Comparison of ENCODE assay signal across 25 mouse cellular contexts in genomic region chr13:17897040-17897439, GRCm38 (mm10). TPM values are rescaled to one million over a fixed set of nuclear protein-coding genes. Genes with fewer than 3 reads are reported as not detected.
DNase-seq lines count a peak whose midpoint lies in the region; ATAC-seq and TF ChIP-seq lines count a peak whose summit lies in the region.
"Had no signal": no experiment of that assay in that cellular context is flagged by ENCODE, and none has a peak within 500 bp of the region (broad histone marks: within the 10 kb centered on the region; RNA-seq: fewer than 3 reads in every experiment).

No protein-coding gene starts in this region.

- no peak for TF ChIP-seq POLR2A in olfactory bulb, adult 2 months (IDR thresholded peaks at IDR 0.05; ENCODE audit: insufficient read depth, low read depth, low read length)

- peak; percentile 19 for DNase-seq in hindbrain, embryonic 11.5 days (ENCODE audit: low spot score)
- DNase-seq in hindbrain, embryonic 10.5 days (ENCODE audit: low spot score), result no peak
- no peak for DNase-seq in gastrocnemius, postnatal 25 days
- DNase-seq: adrenal gland, adult 2 months; adrenal gland, postnatal 14 days; cerebellum, adult 11 months; cerebellum, adult 8-10 months; cerebellum, postnatal 14 days; gastrocnemius, postnatal 10 days; heart, adult 18-20 months; heart, postnatal 10 days; heart, postnatal 4 days; kidney, adult 11 months; kidney, adult 8-10 months had no signal

- no peak for TF ChIP-seq CTCF in olfactory bulb, adult 2 months (IDR thresholded peaks at IDR 0.05; ENCODE audit: insufficient read depth, low read depth, low read length)

- no peaks in the 10 kb centered on the region for H3K9me3 ChIP-seq in hindbrain, embryonic 11.5 days (ENCODE audit: control insufficient read depth, low read length)
- no peaks in the 10 kb centered on the region for H3K9me3 ChIP-seq in hindbrain, embryonic 10.5 days
- H3K9me3 ChIP-seq in hindbrain, embryonic 13.5 days, result no peaks in the 10 kb centered on the region
- H3K9me3 ChIP-seq in hindbrain, embryonic 15.5 days, result no peaks in the 10 kb centered on the region
- H3K9me3 ChIP-seq in forebrain, embryonic 12.5 days, result no peaks in the 10 kb centered on the region
- H3K9me3 ChIP-seq: embryonic facial prominence, embryonic 12.5 days; embryonic facial prominence, embryonic 15.5 days; forebrain, embryonic 15.5 days; heart, embryonic 12.5 days; heart, embryonic 15.5 days; intestine, embryonic 15.5 days had no signal

- H3K27me3 ChIP-seq in hindbrain, embryonic 11.5 days (ENCODE audit: control insufficient read depth, insufficient read depth, low read length), result no peaks in the 10 kb centered on the region
- H3K27me3 ChIP-seq in hindbrain, embryonic 10.5 days (ENCODE audit: insufficient read depth, poor library complexity, severe bottlenecking), result no peaks in the 10 kb centered on the region
- no peaks in the 10 kb centered on the region for H3K27me3 ChIP-seq in hindbrain, embryonic 13.5 days
- H3K27me3 ChIP-seq in hindbrain, embryonic 15.5 days, result no peaks in the 10 kb centered on the region
- H3K27me3 ChIP-seq in forebrain, embryonic 12.5 days, result no peaks in the 10 kb centered on the region
- H3K27me3 ChIP-seq: embryonic facial prominence, embryonic 12.5 days; embryonic facial prominence, embryonic 15.5 days; forebrain, embryonic 15.5 days; heart, embryonic 12.5 days; heart, embryonic 15.5 days; intestine, embryonic 15.5 days had no signal

- peak; percentile 89 for ATAC-seq in hindbrain, embryonic 11.5 days (ENCODE audit: low FRiP score)
- ATAC-seq in hindbrain, embryonic 13.5 days (ENCODE audit: low FRiP score), result peak; percentile 77
- ATAC-seq in hindbrain, embryonic 15.5 days (ENCODE audit: low FRiP score, low read depth), result peak; percentile 62
- ATAC-seq in forebrain, embryonic 12.5 days (ENCODE audit: low FRiP score), result no peak
- ATAC-seq: CD4-positive, CD25-positive, alpha-beta regulatory T cell, adult 4 months; forebrain, embryonic 15.5 days; intestine, embryonic 15.5 days had no signal

- no peak overlapping the region for H3K4me2 ChIP-seq in hindbrain, embryonic 11.5 days (replicated peaks; ENCODE audit: low read depth, low read length)
- no peak overlapping the region for H3K4me2 ChIP-seq in hindbrain, embryonic 13.5 days
- no peak overlapping the region for H3K4me2 ChIP-seq in hindbrain, embryonic 15.5 days
- no peak overlapping the region for H3K4me2 ChIP-seq in forebrain, embryonic 12.5 days
- H3K4me2 ChIP-seq: embryonic facial prominence, embryonic 12.5 days; embryonic facial prominence, embryonic 15.5 days; forebrain, embryonic 15.5 days; heart, embryonic 12.5 days; heart, embryonic 15.5 days; intestine, embryonic 15.5 days had no signal

- no peak overlapping the region for H3K27ac ChIP-seq in hindbrain, embryonic 11.5 days (ENCODE audit: low read depth, low read length)
- H3K27ac ChIP-seq in hindbrain, embryonic 10.5 days, result no peak overlapping the region
- H3K27ac ChIP-seq in hindbrain, embryonic 13.5 days, result peak overlapping the region; percentile 71
- H3K27ac ChIP-seq in hindbrain, embryonic 15.5 days (replicated peaks), result no peak overlapping the region
- peak overlapping the region; percentile 29; the same call in 1 of the 2 replicates for H3K27ac ChIP-seq in olfactory bulb, adult 2 months (ENCODE audit: insufficient read depth, low read depth, low read length)
- no peak overlapping the region for H3K27ac ChIP-seq in forebrain, embryonic 12.5 days
- H3K27ac ChIP-seq: embryonic facial prominence, embryonic 12.5 days; embryonic facial prominence, embryonic 15.5 days; forebrain, embryonic 15.5 days; heart, embryonic 15.5 days; intestine, embryonic 15.5 days had no signal

- H3K4me1 ChIP-seq in hindbrain, embryonic 11.5 days (replicated peaks; ENCODE audit: control insufficient read depth, insufficient read depth, low read length), result no peaks in the 10 kb centered on the region
- H3K4me1 ChIP-seq in hindbrain, embryonic 10.5 days (replicated peaks), result no peaks in the 10 kb centered on the region
- H3K4me1 ChIP-seq in hindbrain, embryonic 13.5 days (replicated peaks), result peaks cover 22% of the 10 kb centered on the region
- H3K4me1 ChIP-seq in hindbrain, embryonic 15.5 days (replicated peaks), result peaks cover 12% of the 10 kb centered on the region
- peaks cover 15% of the 10 kb centered on the region for H3K4me1 ChIP-seq in olfactory bulb, adult 2 months (ENCODE audit: control insufficient read depth, insufficient read depth, low read length)
- H3K4me1 ChIP-seq in forebrain, embryonic 12.5 days, result no peaks in the 10 kb centered on the region
- H3K4me1 ChIP-seq: embryonic facial prominence, embryonic 12.5 days; embryonic facial prominence, embryonic 15.5 days had no signal

- WGBS in hindbrain, embryonic 11.5 days, result 67% methylated on average over 1 of the region's 1 CpGs
- 77% methylated on average over 1 of the region's 1 CpGs for WGBS in hindbrain, embryonic 10.5 days
- 43% methylated on average over 1 of the region's 1 CpGs for WGBS in hindbrain, embryonic 13.5 days
- 22% methylated on average over 1 of the region's 1 CpGs for WGBS in hindbrain, embryonic 15.5 days
- 37% methylated on average over 1 of the region's 1 CpGs for WGBS in olfactory bulb, adult 2 months
- WGBS in forebrain, embryonic 12.5 days, result 78% methylated on average over 1 of the region's 1 CpGs

- H3K4me3 ChIP-seq in hindbrain, embryonic 11.5 days (ENCODE audit: low read depth, low read length), result no peak overlapping the region
- no peak overlapping the region for H3K4me3 ChIP-seq in hindbrain, embryonic 10.5 days
- no peak overlapping the region for H3K4me3 ChIP-seq in hindbrain, embryonic 13.5 days
- no peak overlapping the region for H3K4me3 ChIP-seq in hindbrain, embryonic 15.5 days
- no peak overlapping the region for H3K4me3 ChIP-seq in olfactory bulb, adult 2 months (ENCODE audit: insufficient read depth, low read depth, low read length)
- no peak overlapping the region for H3K4me3 ChIP-seq in forebrain, embryonic 12.5 days (replicated peaks)
- H3K4me3 ChIP-seq: embryonic facial prominence, embryonic 12.5 days; embryonic facial prominence, embryonic 15.5 days; forebrain, embryonic 15.5 days; heart, embryonic 12.5 days; heart, embryonic 15.5 days; intestine, embryonic 15.5 days had no signal

- H3K36me3 ChIP-seq in hindbrain, embryonic 11.5 days (ENCODE audit: control insufficient read depth, insufficient read depth, low read length), result 0 out of 2 replicates have a peak, but pooled peaks cover 2% of the 10 kb centered on the region
- H3K36me3 ChIP-seq in hindbrain, embryonic 10.5 days, result peaks cover 42% of the 10 kb centered on the region
- H3K36me3 ChIP-seq in hindbrain, embryonic 13.5 days, result peaks cover 27% of the 10 kb centered on the region
- peaks cover 15% of the 10 kb centered on the region for H3K36me3 ChIP-seq in hindbrain, embryonic 15.5 days
- peaks cover 28% of the 10 kb centered on the region for H3K36me3 ChIP-seq in forebrain, embryonic 12.5 days (replicated peaks)

- H3K9ac ChIP-seq in hindbrain, embryonic 11.5 days (ENCODE audit: low read depth, low read length), result no peak overlapping the region
- H3K9ac ChIP-seq in hindbrain, embryonic 13.5 days, result no peak overlapping the region
- no peak overlapping the region for H3K9ac ChIP-seq in hindbrain, embryonic 15.5 days
- H3K9ac ChIP-seq in forebrain, embryonic 12.5 days, result no peak overlapping the region
- H3K9ac ChIP-seq: embryonic facial prominence, embryonic 12.5 days; embryonic facial prominence, embryonic 15.5 days; forebrain, embryonic 15.5 days; heart, embryonic 12.5 days; heart, embryonic 15.5 days; intestine, embryonic 15.5 days had no signal

RNA-seq across cellular contexts. Expression of gene Rala, which starts 47.0 kb away (rescaled TPM):
- 147 and 156 TPM in 2 replicates for polyA plus RNA-seq in hindbrain, embryonic 11.5 days (2014; fragmentation: Nextera tagmentation; extraction: Ambion mirVana)
- 128 and 129 TPM in 2 replicates for polyA plus RNA-seq in hindbrain, embryonic 10.5 days (2016; fragmentation: Nextera tagmentation; extraction: Ambion mirVana)
- 206 and 207 TPM in 2 replicates for polyA plus RNA-seq in hindbrain, embryonic 13.5 days (2015; fragmentation: Nextera tagmentation; extraction: Ambion mirVana)
- polyA plus RNA-seq in hindbrain, embryonic 15.5 days (2015; fragmentation: Nextera tagmentation; extraction: Ambion mirVana), result 220 and 232 TPM in 2 replicates
- not detected in 2 replicates for polyA plus RNA-seq in olfactory bulb, adult 2 months (2012; ENCODE audit: insufficient read depth, insufficient read length, low replicate concordance, missing spikeins)
- 10 to 100 TPM; 19.3 to 25.6 TPM for total RNA-seq in gastrocnemius, postnatal 25 days (2021)
- polyA plus RNA-seq in forebrain, embryonic 12.5 days (2016; fragmentation: Nextera tagmentation; extraction: Ambion mirVana), result 134 and 141 TPM in 2 replicates

Comparison
In these comparisons a context has a peak if more than half of its experiments do, and no peak if none do; other contexts are left out.
1. H3K27ac ChIP-seq: peak in hindbrain, embryonic 13.5 days (single experiment) and olfactory bulb, adult 2 months (single experiment); none in hindbrain, embryonic 11.5 days (single experiment), hindbrain, embryonic 10.5 days (single experiment), hindbrain, embryonic 15.5 days (single experiment) and forebrain, embryonic 12.5 days (single experiment).